Mouse (Mus musculus) spleen, adult 2 months (tissue): ENCODE data around the gene Camta1.

Experiments
- CTCF ChIP-seq: fragments of 200-500 bp; IDR thresholded peaks from 2 replicates; pipeline ENCODE4 v1.5.1; 2011; ENCODE audit warnings: mild to moderate bottlenecking, inconsistent platforms; ENCODE audit not compliant: insufficient read depth, insufficient read length, insufficient replicate concordance; ENCODE audit errors: extremely low read depth
- POLR2A ChIP-seq: fragments of 200-500 bp; IDR thresholded peaks from 2 replicates; pipeline ENCODE4 v1.6.1; 2011; ENCODE audit warnings: low read depth, low read length, inconsistent platforms

- TF ChIP-seq CTCF: no peak
- no peak for TF ChIP-seq POLR2A
Observed at GRCm38 (mm10) chr4:151408246-151408645, 453.4 kb downstream of the Camta1 start.
